Mouse (Mus musculus) megakaryocyte, embryonic 14.5 days (primary cell): ENCODE data around the gene Upf3b. TPM values are rescaled to one million over a fixed set of nuclear protein-coding genes. Genes with fewer than 3 reads are reported as not detected.
A peak's percentile ranks its signal among the peaks of the same experiment; 100 is the strongest.

Source experiments
- H3K27me3 ChIP-seq: replicated peaks from 2 replicates; pipeline ENCODE3; 2012; ENCODE audit warnings: inconsistent platforms
- H3K36me3 ChIP-seq: replicated peaks from 2 replicates; pipeline ENCODE3; 2012; ENCODE audit warnings: low read length, inconsistent platforms, mixed read lengths
- H3K4me1 ChIP-seq: 2 replicates; pipeline ENCODE4 v1.6.1; 2012; ENCODE audit warnings: inconsistent platforms
- H3K4me3 ChIP-seq: replicated peaks from 2 replicates; pipeline ENCODE3; 2012; ENCODE audit warnings: moderate library complexity, mild to moderate bottlenecking, inconsistent platforms
- H3K9me3 ChIP-seq: 2 replicates; pipeline ENCODE4 v1.6.1; 2012; ENCODE audit warnings: inconsistent platforms
- FLI1 ChIP-seq: IDR thresholded peaks from 2 replicates; pipeline ENCODE4 v1.6.1; 2012; ENCODE audit warnings: low read length, inconsistent platforms, mixed read lengths
- GATA1 ChIP-seq: IDR thresholded peaks from 3 replicates; pipeline ENCODE4 v1.6.1; 2012; ENCODE audit warnings: mixed read lengths, low read length, inconsistent platforms, borderline replicate concordance
- polyA plus RNA-seq: library from polyadenylated mRNA; stranded (reverse); fragments of >175 nt; gene quantifications from 2 replicates; pipeline ENCODE4 v1.2.3, GENCODE M21; 2012; ENCODE audit warnings: low replicate concordance; ENCODE audit not compliant: insufficient read depth

The Upf3b gene
- polyA plus RNA-seq, 1 experiment: 5.9 TPM

DNA sequence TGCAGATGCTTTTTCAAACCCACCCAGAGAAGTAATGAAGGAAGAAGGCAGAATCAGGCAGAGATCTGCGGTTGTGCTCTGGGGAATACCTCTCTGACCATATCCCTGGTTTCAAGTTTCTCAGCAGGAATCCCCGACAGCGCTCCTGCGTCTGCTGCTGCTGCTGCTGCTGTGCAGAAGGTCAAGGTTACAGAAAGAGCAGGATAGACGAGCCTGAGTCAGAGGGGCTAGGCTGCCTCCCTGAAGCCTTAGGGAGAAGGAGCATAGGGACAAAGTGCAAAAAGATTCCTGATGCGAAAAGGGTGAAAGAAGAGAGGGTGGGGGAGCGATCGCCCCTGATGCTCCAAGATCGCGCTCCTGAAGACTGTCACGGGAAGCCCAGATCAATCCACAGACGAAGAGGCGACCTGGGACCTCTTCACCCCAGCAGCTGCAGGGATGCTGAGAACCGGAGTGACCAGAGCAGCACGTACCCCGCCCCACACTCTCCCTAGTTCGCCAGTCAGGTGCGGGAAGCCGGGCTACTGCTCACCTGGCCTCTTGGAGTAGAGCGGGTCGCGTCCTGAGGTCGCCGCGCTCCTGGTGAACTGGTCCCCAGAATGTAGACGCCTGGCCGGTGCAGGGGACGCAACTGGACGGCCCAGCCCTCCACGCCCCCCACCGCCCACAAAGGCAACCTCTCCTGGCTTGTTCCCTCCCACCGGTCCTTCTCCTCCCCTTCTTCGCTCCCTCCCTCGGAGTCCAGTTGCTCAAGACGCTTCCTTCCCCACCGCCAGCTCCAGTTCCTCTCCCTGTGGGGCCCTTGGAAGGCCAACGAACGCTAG is 61.8 kb downstream of the Upf3b start, which contains the start of gene Sowahd:
Sowahd (plus strand) TSS at position 780 of the 824 bp plus-strand sequence.
- H3K4me3 ChIP-seq: peak within 1 kb of the TSS; percentile 83
- peaks cover 90% of the 10 kb centered on the region for H3K27me3 ChIP-seq
- TF ChIP-seq GATA1 (no peak), FLI1 (no peak)
- H3K36me3 ChIP-seq: no peaks in the 10 kb centered on the region
- H3K4me1 ChIP-seq: peaks cover 22% of the 10 kb centered on the region
- peaks cover 24% of the 10 kb centered on the region for H3K9me3 ChIP-seq

GRCm38 (mm10) chrX:37042726-37043125 is 67.4 kb downstream of the Upf3b start:
- peaks cover 3% of the 10 kb centered on the region; the same call in 1 of the 2 replicates for H3K4me1 ChIP-seq
- H3K4me3 ChIP-seq: no peak overlapping the region
- TF ChIP-seq GATA1 (no peak), FLI1 (no peak)
- H3K9me3 ChIP-seq: peaks cover 5% of the 10 kb centered on the region; the same call in 1 of the 2 replicates
- H3K27me3 ChIP-seq: peaks cover 45% of the 10 kb centered on the region
- H3K36me3 ChIP-seq: no peaks in the 10 kb centered on the region

Other genes starting within 250 kb of the Upf3b start
- gene Ube2a, start 236.4 kb downstream of the Upf3b start, polyA plus RNA-seq: 206 and 276 TPM in 2 replicates
- gene C330007P06Rik, start 236.2 kb downstream of the Upf3b start, polyA plus RNA-seq: 0.46 TPM in 1 of 2 replicates, not detected in the other
- gene Nkrf, start 207.4 kb downstream of the Upf3b start, polyA plus RNA-seq: 0.34 TPM in 1 of 2 replicates, not detected in the other
- gene Sept6, start 118.5 kb downstream of the Upf3b start, polyA plus RNA-seq: 0.92 and 3.7 TPM in 2 replicates
- gene Sowahd, start 61.5 kb downstream of the Upf3b start, polyA plus RNA-seq: not detected in 2 replicates
- gene Rpl39, start 24.9 kb downstream of the Upf3b start, polyA plus RNA-seq: 63.5 and 367 TPM in 2 replicates
- gene Nkap, start 16.5 kb upstream of the Upf3b start, polyA plus RNA-seq: 3.7 and 10.4 TPM in 2 replicates
- not detected in 2 replicates for gene Akap14, start 58.5 kb upstream of the Upf3b start, polyA plus RNA-seq
- 38.5 and 272 TPM in 2 replicates for gene Ndufa1, start 80.8 kb upstream of the Upf3b start, polyA plus RNA-seq
- 3.0 TPM in 1 of 2 replicates, not detected in the other for gene Rnf113a1, start 80.9 kb upstream of the Upf3b start, polyA plus RNA-seq
- not detected in 2 replicates for gene Gm9, start 100.7 kb upstream of the Upf3b start, polyA plus RNA-seq
- gene Rhox1, start 111.9 kb upstream of the Upf3b start, polyA plus RNA-seq: not detected in 2 replicates
- not detected in 2 replicates for gene Rhox2a, start 134.7 kb upstream of the Upf3b start, polyA plus RNA-seq
- gene Rhox3a, start 139.6 kb upstream of the Upf3b start, polyA plus RNA-seq: not detected in 2 replicates
- gene Rhox4a, start 155.0 kb upstream of the Upf3b start, polyA plus RNA-seq: not detected in 2 replicates